Mouse (Mus musculus) MEL (cell line): Measurements from ENCODE around the gene Nova2.

Experiments used
- CHD1 ChIP-seq: IDR thresholded peaks from 2 replicates; pipeline ENCODE4 v1.6.1; 2012; ENCODE audit warnings: low read depth, mild to moderate bottlenecking, inconsistent platforms, low read length, improper control_type of control experiment
- CTCF ChIP-seq, 3 experiments: IDR thresholded peaks in 2 of 3; conservative IDR thresholded peaks in 1 of 3; 2 replicates each; pipeline ENCODE4 v1.5.1; 2011 to 2012; ENCODE audit warnings: low read length in 3 of 3, low read depth in 2 of 3, mild to moderate bottlenecking in 2 of 3, improper control_type of control experiment in 1 of 3, inconsistent platforms in 1 of 3, mixed read lengths in 1 of 3, moderate library complexity in 1 of 3; ENCODE audit not compliant: control insufficient read depth in 1 of 3, insufficient read depth in 1 of 3, poor library complexity in 1 of 3, severe bottlenecking in 1 of 3
- E2F4 ChIP-seq: IDR thresholded peaks from 2 replicates; pipeline ENCODE4 v1.6.1; 2011; ENCODE audit warnings: low read depth, low read length, improper control_type of control experiment, borderline replicate concordance
- ELF1 ChIP-seq: IDR thresholded peaks from 2 replicates; pipeline ENCODE4 v1.6.1; 2014; ENCODE audit warnings: low read depth, mild to moderate bottlenecking, inconsistent platforms, low read length, improper control_type of control experiment, moderate library complexity
- EP300 ChIP-seq, 2 experiments: IDR thresholded peaks; 2 replicates each; pipeline ENCODE4 v1.6.1; 2011; ENCODE audit warnings: improper control_type of control experiment in 2 of 2, low read length in 2 of 2, low read depth in 1 of 2, mild to moderate bottlenecking in 1 of 2
- ETS1 ChIP-seq: IDR thresholded peaks from 2 replicates; pipeline ENCODE4 v1.6.1; 2012; ENCODE audit warnings: low read depth, mild to moderate bottlenecking, inconsistent platforms, low read length, improper control_type of control experiment, moderate library complexity
- MAFK ChIP-seq: IDR thresholded peaks from 2 replicates; pipeline ENCODE4 v1.6.1; 2011; ENCODE audit warnings: low read depth, mild to moderate bottlenecking, low read length, improper control_type of control experiment, borderline replicate concordance
- MAX ChIP-seq: IDR thresholded peaks from 2 replicates; pipeline ENCODE4 v1.6.1; 2011; ENCODE audit warnings: low read length, improper control_type of control experiment
- NELFE ChIP-seq: IDR thresholded peaks from 2 replicates; pipeline ENCODE4 v1.6.1; 2011; ENCODE audit warnings: low read depth, low read length, improper control_type of control experiment
- SIN3A ChIP-seq: IDR thresholded peaks from 2 replicates; pipeline ENCODE4 v1.6.1; 2012; ENCODE audit warnings: low read length, improper control_type of control experiment, inconsistent platforms
- TBP ChIP-seq: IDR thresholded peaks from 2 replicates; pipeline ENCODE4 v1.8.0; 2011; ENCODE audit warnings: low read depth, low read length, improper control_type of control experiment

- TF ChIP-seq EP300 (IDR thresholded peaks at IDR 0.05; ENCODE audit: low read depth in 1 of 2, low read length in 2 of 2), result no peak
- TF ChIP-seq ETS1, result no peak
- TF ChIP-seq MAFK, result no peak
- TF ChIP-seq CTCF (IDR thresholded peaks at IDR 0.05 in 2 of 3, conservative IDR thresholded peaks at IDR 0.05 in 1 of 3; ENCODE audit: control insufficient read depth in 1 of 3, insufficient read depth in 1 of 3, low read depth in 2 of 3, low read length in 3 of 3, poor library complexity in 1 of 3, severe bottlenecking in 1 of 3), result no peak
- TF ChIP-seq SIN3A, result no peak
- TF ChIP-seq NELFE, result no peak
- no peak for TF ChIP-seq TBP
- TF ChIP-seq ELF1, result no peak
- TF ChIP-seq CHD1, result no peak
- TF ChIP-seq E2F4, result no peak
- TF ChIP-seq MAX, result no peak
These were observed 33.8 kb downstream of the Nova2 start for GRCm38 (mm10) chr7:18959446-18959845.
